Mouse (Mus musculus): ENCODE measurements around the gene Spsb3. TPM values are rescaled to one million over a fixed set of nuclear protein-coding genes. Genes with fewer than 3 reads are reported as not detected.

Spsb3 gene
- polyA plus RNA-seq (2014; fragmentation: Nextera tagmentation; extraction: Ambion mirVana), result 35.0 and 40.9 TPM in 2 replicates

DNA sequence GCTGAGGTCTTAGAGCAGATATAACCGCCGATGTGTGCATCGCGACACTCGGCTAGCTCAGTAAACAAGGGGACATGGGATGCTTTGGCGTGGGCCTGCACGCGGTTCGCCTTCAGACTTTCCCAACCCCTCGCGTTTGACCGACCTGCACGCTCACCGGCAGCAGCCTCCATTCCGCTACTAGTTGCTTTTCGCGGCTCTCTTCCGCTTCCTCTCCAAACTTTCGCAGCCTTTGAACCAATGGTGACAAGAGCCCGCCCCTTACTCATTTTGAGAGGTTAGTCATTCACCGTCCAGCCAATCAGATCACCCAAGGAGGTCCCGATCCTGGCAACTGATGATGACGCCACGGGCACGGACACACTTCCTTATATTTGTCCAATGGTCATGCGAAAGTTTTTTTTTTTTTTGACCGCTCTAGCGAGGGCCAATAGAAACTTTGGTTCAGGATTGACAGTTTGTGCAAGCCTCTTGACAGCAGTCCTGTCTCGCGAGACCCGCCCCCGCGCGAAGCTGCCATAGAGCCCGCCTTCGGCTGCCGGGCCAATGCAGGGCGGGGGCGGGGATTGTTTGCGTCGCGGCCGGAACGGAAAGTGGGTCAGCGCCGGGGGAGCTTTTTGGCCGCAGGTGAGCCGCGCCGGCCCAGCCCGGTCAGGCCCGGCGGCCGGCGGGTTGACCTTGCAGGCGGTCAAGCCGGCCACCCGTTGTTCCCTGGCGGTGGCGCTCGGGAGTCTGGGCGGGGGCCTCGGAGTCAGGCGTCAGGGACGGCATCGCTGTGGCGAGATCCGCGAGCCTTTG lies at the start of gene Spsb3, which contains the start of gene Nubp2:
Gene Spsb3, plus strand, starts transcription at position 510 of the 798 bp plus-strand sequence.
Gene Nubp2, minus strand, starts transcription at position 216 of the 798 bp plus-strand sequence.
- Histone ChIP-seq H3K4me3 (ENCODE audit: low read depth, low read length) (peak within 1 kb of the TSS; percentile 76), H3K9me3 (ENCODE audit: control insufficient read depth, low read length) (no peaks in the 10 kb centered on the region), H3K27ac (ENCODE audit: low read depth, low read length) (peak within 1 kb of the TSS; percentile 60), H3K4me2 (peak within 1 kb of the TSS; percentile 96), H3K4me1 (replicated peaks; ENCODE audit: control insufficient read depth, insufficient read depth, low read length) (peaks cover 18% of the 10 kb centered on the region), H3K27me3 (replicated peaks; ENCODE audit: control insufficient read depth, insufficient read depth, low read length) (no peaks in the 10 kb centered on the region), H3K9ac (ENCODE audit: low read depth, low read length) (peak within 1 kb of the TSS; percentile 80), H3K36me3 (ENCODE audit: control insufficient read depth, insufficient read depth, low read length) (peaks cover 35% of the 10 kb centered on the region; the same call in 1 of the 2 replicates)
- peak; percentile 95 for DNase-seq (ENCODE audit: low spot score)
- ATAC-seq (replicated peaks; ENCODE audit: low FRiP score), result peak; percentile 92
- WGBS, result under 1% methylated on average over 69 of the region's 69 CpGs

DNA sequence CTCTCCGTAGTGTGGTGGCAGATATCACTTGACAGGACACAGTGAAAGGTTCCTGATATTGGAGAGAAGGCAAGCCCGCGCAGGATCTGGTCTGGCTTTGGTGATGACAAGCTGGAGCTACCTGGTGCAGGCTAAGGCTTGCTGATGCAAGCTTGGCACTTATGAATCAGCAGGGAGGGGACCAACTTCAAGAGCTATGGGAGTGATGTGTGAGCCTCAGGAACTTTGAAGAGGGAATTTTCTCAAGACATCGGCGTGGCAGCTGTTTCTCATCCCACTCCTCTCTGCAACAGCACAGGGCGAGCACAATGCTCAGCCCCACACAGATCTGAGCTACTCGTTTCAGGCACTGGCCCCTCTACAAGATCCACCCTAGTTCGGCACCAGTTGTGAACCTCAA lies 46.6 kb upstream of the Spsb3 start, which contains the start of gene Hagh:
Gene Hagh, plus strand, starts transcription at position 302 of the 400 bp plus-strand sequence.
- Histone ChIP-seq H3K27me3 (replicated peaks; ENCODE audit: control insufficient read depth, insufficient read depth, low read length) (no peaks in the 10 kb centered on the region), H3K4me1 (replicated peaks; ENCODE audit: control insufficient read depth, insufficient read depth, low read length) (no peaks in the 10 kb centered on the region), H3K9ac (ENCODE audit: low read depth, low read length) (no peak within 1 kb of the TSS), H3K36me3 (ENCODE audit: control insufficient read depth, insufficient read depth, low read length) (no peaks in the 10 kb centered on the region), H3K4me2 (no peak within 1 kb of the TSS), H3K9me3 (ENCODE audit: control insufficient read depth, low read length) (no peaks in the 10 kb centered on the region), H3K27ac (ENCODE audit: low read depth, low read length) (no peak within 1 kb of the TSS), H3K4me3 (ENCODE audit: low read depth, low read length) (no peak within 1 kb of the TSS)
- 69% methylated on average over 8 of the region's 8 CpGs for WGBS
- no peak for DNase-seq (ENCODE audit: low spot score)
- no peak for ATAC-seq (replicated peaks; ENCODE audit: low FRiP score)

DNA sequence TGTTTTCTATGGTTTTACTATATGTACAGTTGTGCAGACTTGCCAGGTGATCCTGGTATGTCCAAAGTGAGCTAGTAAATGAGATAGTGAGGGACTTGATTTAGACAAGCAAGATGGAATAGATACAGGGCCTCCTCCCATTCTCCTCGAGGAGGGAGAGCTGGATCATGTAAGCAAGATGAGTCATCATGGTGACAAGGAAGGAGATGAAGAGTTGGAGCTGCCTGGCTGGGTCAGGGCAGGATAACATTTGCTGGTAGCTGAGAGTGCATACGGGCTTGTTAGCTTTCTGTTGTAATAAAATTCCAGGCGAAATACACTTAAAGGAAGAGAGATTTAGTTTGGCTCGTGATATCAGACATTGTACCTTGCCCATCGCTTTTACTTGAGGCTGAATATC lies 46.1 kb upstream of the Spsb3 start:
- no peak for DNase-seq (ENCODE audit: low spot score)
- Histone ChIP-seq H3K9ac (ENCODE audit: low read depth, low read length) (no peak overlapping the region), H3K27me3 (replicated peaks; ENCODE audit: control insufficient read depth, insufficient read depth, low read length) (no peaks in the 10 kb centered on the region), H3K4me1 (replicated peaks; ENCODE audit: control insufficient read depth, insufficient read depth, low read length) (no peaks in the 10 kb centered on the region), H3K4me2 (no peak overlapping the region), H3K4me3 (ENCODE audit: low read depth, low read length) (no peak overlapping the region), H3K27ac (ENCODE audit: low read depth, low read length) (no peak overlapping the region), H3K36me3 (ENCODE audit: control insufficient read depth, insufficient read depth, low read length) (no peaks in the 10 kb centered on the region), H3K9me3 (ENCODE audit: control insufficient read depth, low read length) (no peaks in the 10 kb centered on the region)
- 55% methylated on average over 5 of the region's 5 CpGs for WGBS
- ATAC-seq (replicated peaks; ENCODE audit: low FRiP score), result no peak

DNA sequence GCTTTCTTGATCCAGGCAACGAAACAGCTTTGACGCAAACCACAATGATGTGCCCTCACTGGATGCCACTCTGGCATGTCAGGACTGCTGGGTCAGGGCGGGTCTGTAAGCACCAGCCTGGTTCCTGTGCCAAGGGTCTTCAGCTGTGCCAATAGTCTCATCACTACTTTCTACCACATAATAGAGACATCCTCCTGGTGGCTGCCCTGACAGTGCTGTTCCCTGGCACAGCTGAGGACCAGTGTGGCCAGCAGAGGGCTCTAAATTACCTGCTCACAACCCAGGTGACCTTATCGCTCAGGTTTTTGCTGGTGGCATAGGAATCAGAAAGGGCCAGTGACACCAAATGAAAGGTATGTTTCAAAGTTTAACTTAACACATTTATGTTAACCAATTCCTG lies 45.3 kb upstream of the Spsb3 start:
- Histone ChIP-seq H3K27ac (ENCODE audit: low read depth, low read length) (no peak overlapping the region), H3K9ac (ENCODE audit: low read depth, low read length) (no peak overlapping the region), H3K4me2 (no peak overlapping the region), H3K9me3 (ENCODE audit: control insufficient read depth, low read length) (no peaks in the 10 kb centered on the region), H3K27me3 (replicated peaks; ENCODE audit: control insufficient read depth, insufficient read depth, low read length) (no peaks in the 10 kb centered on the region), H3K4me3 (ENCODE audit: low read depth, low read length) (no peak overlapping the region), H3K36me3 (ENCODE audit: control insufficient read depth, insufficient read depth, low read length) (no peaks in the 10 kb centered on the region), H3K4me1 (replicated peaks; ENCODE audit: control insufficient read depth, insufficient read depth, low read length) (no peaks in the 10 kb centered on the region)
- ATAC-seq (replicated peaks; ENCODE audit: low FRiP score), result no peak
- no peak for DNase-seq (ENCODE audit: low spot score)
- WGBS, result 58% methylated on average over 4 of the region's 4 CpGs

DNA sequence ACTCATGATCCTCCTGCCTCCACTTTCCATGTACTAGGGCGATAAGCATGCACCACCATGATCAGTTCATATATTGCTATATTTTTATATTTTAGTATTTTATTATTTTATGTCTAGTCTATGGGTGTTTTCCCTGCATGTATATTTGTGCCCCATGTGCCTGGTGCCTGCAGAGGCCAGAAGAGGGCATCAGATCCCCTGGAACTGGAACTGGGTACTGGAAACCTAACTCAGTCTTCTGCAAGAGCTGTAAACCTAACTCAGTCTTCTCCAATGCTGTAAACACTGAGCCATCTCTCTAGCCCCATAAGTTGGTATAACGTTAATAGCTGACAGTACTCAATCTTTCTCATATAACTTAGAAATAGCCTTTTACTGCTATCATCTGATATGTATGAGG lies 43.8 kb upstream of the Spsb3 start:
- H3K4me1 ChIP-seq (replicated peaks; ENCODE audit: control insufficient read depth, insufficient read depth, low read length), result no peaks in the 10 kb centered on the region
- DNase-seq (ENCODE audit: low spot score) (no peak), ATAC-seq (replicated peaks; ENCODE audit: low FRiP score) (no peak)
- no peak overlapping the region for H3K4me3 ChIP-seq (ENCODE audit: low read depth, low read length)
- 46% methylated on average over 2 of the region's 2 CpGs for WGBS
- H3K4me2 ChIP-seq, result no peak overlapping the region
- H3K9ac ChIP-seq (ENCODE audit: low read depth, low read length), result no peak overlapping the region
- H3K36me3 ChIP-seq (ENCODE audit: control insufficient read depth, insufficient read depth, low read length), result no peaks in the 10 kb centered on the region
- no peaks in the 10 kb centered on the region for H3K27me3 ChIP-seq (replicated peaks; ENCODE audit: control insufficient read depth, insufficient read depth, low read length)
- no peak overlapping the region for H3K27ac ChIP-seq (ENCODE audit: low read depth, low read length)
- no peaks in the 10 kb centered on the region for H3K9me3 ChIP-seq (ENCODE audit: control insufficient read depth, low read length)

- no peak overlapping the region for H3K27ac ChIP-seq (ENCODE audit: low read depth, low read length)
- ATAC-seq (replicated peaks; ENCODE audit: low FRiP score), result no peak
- no peaks in the 10 kb centered on the region for H3K9me3 ChIP-seq (ENCODE audit: control insufficient read depth, low read length)
- WGBS, result 45% methylated on average over 9 of the region's 9 CpGs
- DNase-seq (ENCODE audit: low spot score), result no peak
- no peak overlapping the region for H3K9ac ChIP-seq (ENCODE audit: low read depth, low read length)
- no peaks in the 10 kb centered on the region for H3K27me3 ChIP-seq (replicated peaks; ENCODE audit: control insufficient read depth, insufficient read depth, low read length)
- H3K4me3 ChIP-seq (ENCODE audit: low read depth, low read length), result no peak overlapping the region
- H3K36me3 ChIP-seq (ENCODE audit: control insufficient read depth, insufficient read depth, low read length), result no peaks in the 10 kb centered on the region
- no peak overlapping the region for H3K4me2 ChIP-seq
- H3K4me1 ChIP-seq (replicated peaks; ENCODE audit: control insufficient read depth, insufficient read depth, low read length), result 0 out of 2 replicates have a peak, but pooled peaks cover 2% of the 10 kb centered on the region
These were observed 41.9 kb upstream of the Spsb3 start for GRCm38 (mm10) chr17:24844525-24844924.

DNA sequence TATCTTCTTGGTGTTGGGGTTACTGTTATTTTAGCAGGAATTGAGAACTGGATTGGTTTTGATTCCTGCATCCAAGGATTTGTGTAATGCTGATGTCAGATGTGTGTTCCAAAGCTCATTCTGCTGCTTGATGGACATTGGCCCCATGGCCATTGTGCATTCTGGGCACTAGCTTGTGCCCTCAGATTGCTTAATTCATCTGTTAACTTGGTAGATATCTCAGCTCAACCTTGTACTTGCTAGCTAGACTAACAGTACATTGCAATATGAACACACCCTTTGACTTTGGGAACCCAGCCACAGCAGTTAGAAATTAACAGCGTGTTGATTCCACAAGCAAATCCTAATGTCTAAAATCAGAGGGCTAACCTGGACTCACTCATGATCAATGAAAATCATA lies 39.1 kb upstream of the Spsb3 start:
- H3K4me1 ChIP-seq (replicated peaks; ENCODE audit: control insufficient read depth, insufficient read depth, low read length), result peaks cover 9% of the 10 kb centered on the region
- H3K27ac ChIP-seq (ENCODE audit: low read depth, low read length), result no peak overlapping the region
- peak overlapping the region; percentile 13; the same call in 1 of the 2 replicates for H3K4me3 ChIP-seq (ENCODE audit: low read depth, low read length)
- no peaks in the 10 kb centered on the region for H3K36me3 ChIP-seq (ENCODE audit: control insufficient read depth, insufficient read depth, low read length)
- no peaks in the 10 kb centered on the region; the same call in 1 of the 2 replicates for H3K27me3 ChIP-seq (replicated peaks; ENCODE audit: control insufficient read depth, insufficient read depth, low read length)
- H3K4me2 ChIP-seq, result peak overlapping the region; percentile 46
- ATAC-seq (replicated peaks; ENCODE audit: low FRiP score) (no peak), DNase-seq (ENCODE audit: low spot score) (no peak)
- no peak overlapping the region for H3K9ac ChIP-seq (ENCODE audit: low read depth, low read length)
- WGBS, result 98% methylated on average over 1 of the region's 1 CpGs
- no peaks in the 10 kb centered on the region for H3K9me3 ChIP-seq (ENCODE audit: control insufficient read depth, low read length)

- DNase-seq (ENCODE audit: low spot score) (no peak), ATAC-seq (replicated peaks; ENCODE audit: low FRiP score) (peak; percentile 75)
- Histone ChIP-seq H3K9ac (ENCODE audit: low read depth, low read length) (peak overlapping the region; percentile 55), H3K9me3 (ENCODE audit: control insufficient read depth, low read length) (no peaks in the 10 kb centered on the region), H3K4me2 (peak overlapping the region; percentile 84), H3K4me3 (ENCODE audit: low read depth, low read length) (peak overlapping the region; percentile 88), H3K27ac (ENCODE audit: low read depth, low read length) (peak overlapping the region; percentile 98), H3K36me3 (ENCODE audit: control insufficient read depth, insufficient read depth, low read length) (peaks cover 5% of the 10 kb centered on the region; the same call in 1 of the 2 replicates), H3K27me3 (replicated peaks; ENCODE audit: control insufficient read depth, insufficient read depth, low read length) (no peaks in the 10 kb centered on the region; the same call in 1 of the 2 replicates), H3K4me1 (replicated peaks; ENCODE audit: control insufficient read depth, insufficient read depth, low read length) (peaks cover 9% of the 10 kb centered on the region)
These were observed 37.8 kb upstream of the Spsb3 start for GRCm38 (mm10) chr17:24848600-24849031.

GRCm38 (mm10) chr17:24849733-24850064 lies 36.7 kb upstream of the Spsb3 start:
- Histone ChIP-seq H3K36me3 (ENCODE audit: control insufficient read depth, insufficient read depth, low read length) (peaks cover 10% of the 10 kb centered on the region; the same call in 1 of the 2 replicates), H3K4me1 (replicated peaks; ENCODE audit: control insufficient read depth, insufficient read depth, low read length) (peaks cover 9% of the 10 kb centered on the region), H3K4me2 (peak overlapping the region; percentile 84), H3K9ac (ENCODE audit: low read depth, low read length) (peak overlapping the region; percentile 99), H3K27me3 (replicated peaks; ENCODE audit: control insufficient read depth, insufficient read depth, low read length) (no peaks in the 10 kb centered on the region; the same call in 1 of the 2 replicates), H3K4me3 (ENCODE audit: low read depth, low read length) (peak overlapping the region; percentile 88), H3K9me3 (ENCODE audit: control insufficient read depth, low read length) (no peaks in the 10 kb centered on the region), H3K27ac (ENCODE audit: low read depth, low read length) (peak overlapping the region; percentile 98)
- under 1% methylated on average over 21 of the region's 21 CpGs for WGBS
- DNase-seq (ENCODE audit: low spot score) (no peak), ATAC-seq (replicated peaks; ENCODE audit: low FRiP score) (peak; percentile 33)
